Mouse (Mus musculus): Measurements from ENCODE around the gene Lmbr1l. TPM values are rescaled to one million over a fixed set of nuclear protein-coding genes. Genes with fewer than 3 reads are reported as not detected.
"Not testable (repeated sequence)": the region's sequence is repeated elsewhere in the genome, so short reads cannot be mapped to it uniquely, and the experiment has no call there.

Lmbr1l gene
- total and polyA plus RNA-seq, 3 experiments: 7.0 to 17.3 TPM; not detected in 1

DNA sequence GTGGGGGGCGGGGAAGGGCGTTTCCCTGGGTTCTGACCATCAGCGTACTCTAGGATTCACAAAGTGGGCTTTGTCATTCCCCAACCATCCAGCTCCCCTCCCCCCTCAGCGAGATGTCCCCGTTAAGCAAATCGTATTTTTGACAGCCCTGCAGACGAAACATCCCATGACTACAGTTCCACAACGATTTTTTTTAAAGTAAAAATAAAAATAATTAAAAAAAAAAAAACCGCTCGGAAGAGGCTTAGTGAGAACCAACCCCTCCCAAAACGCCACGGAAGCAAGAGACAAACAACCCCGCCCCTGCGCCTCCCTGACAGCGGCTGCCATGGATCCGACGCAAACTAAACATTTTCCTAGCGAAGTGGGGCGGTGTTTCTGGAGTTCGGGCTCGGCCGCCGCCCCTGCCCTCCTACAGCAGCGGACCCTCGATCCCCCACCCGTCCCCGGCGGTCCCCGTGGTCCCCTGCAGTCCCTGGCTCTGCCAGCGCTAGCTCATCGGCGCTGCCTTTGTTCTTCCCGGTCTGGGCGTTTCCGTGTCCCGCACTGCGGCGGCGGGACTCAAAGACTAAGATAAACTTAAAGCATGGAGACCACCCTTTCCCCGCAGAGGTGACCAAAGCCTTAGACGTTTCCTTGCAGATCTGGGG lies 34.8 kb upstream of the Lmbr1l start (continued):
- TF ChIP-seq EP300 (IDR thresholded peaks at IDR 0.05; ENCODE audit: low read depth in 1 of 2, low read length in 2 of 2) (no peak), CTCF (IDR thresholded peaks at IDR 0.05 in 2 of 3, conservative IDR thresholded peaks at IDR 0.05 in 1 of 3; ENCODE audit: control insufficient read depth in 1 of 3, insufficient read depth in 1 of 3, low read depth in 2 of 3, low read length in 3 of 3, poor library complexity in 1 of 3, severe bottlenecking in 1 of 3) (peak in 2 of 3 experiments; percentile 36 to 46; a peak in 5 of 6 replicates), USF1 (IDR thresholded peaks at IDR 0.05; ENCODE audit: low read depth, low read length) (no peak), MAX (IDR thresholded peaks at IDR 0.05; ENCODE audit: low read length) (0 out of 2 replicates have a peak, but pooled peaks have one; percentile 12), MAFK (IDR thresholded peaks at IDR 0.05; ENCODE audit: borderline replicate concordance, low read depth, low read length) (no peak), MYB (IDR thresholded peaks at IDR 0.05; ENCODE audit: low read depth, low read length) (no peak), ZMIZ1 (IDR thresholded peaks at IDR 0.05; ENCODE audit: low read depth, low read length) (peak; percentile 39; the same call in 1 of the 2 replicates), SIN3A (IDR thresholded peaks at IDR 0.05; ENCODE audit: low read length) (peak; percentile 78), TAL1 (IDR thresholded peaks at IDR 0.05; ENCODE audit: low read length) (no peak), USF2 (IDR thresholded peaks at IDR 0.05; ENCODE audit: borderline replicate concordance in 1 of 2, insufficient read depth in 1 of 2, low read depth in 1 of 2, low read length in 2 of 2) (no peak), GABPA (IDR thresholded peaks at IDR 0.05; ENCODE audit: low read depth, low read length) (no peak), ZC3H11A (IDR thresholded peaks at IDR 0.05; ENCODE audit: low read depth, low read length) (no peak), MYC (IDR thresholded peaks at IDR 0.05; ENCODE audit: low read depth, low read length) (no peak), UBTF (IDR thresholded peaks at IDR 0.05; ENCODE audit: borderline replicate concordance, insufficient read depth, low read depth, low read length) (0 out of 2 replicates have a peak, but pooled peaks have one; percentile 86), CHD2 (IDR thresholded peaks at IDR 0.05; ENCODE audit: low read length) (peak; percentile 54; the same call in 1 of the 2 replicates), ELF1 (IDR thresholded peaks at IDR 0.05; ENCODE audit: low read depth, low read length) (peak; percentile 34; the same call in 1 of the 2 replicates), ETS1 (IDR thresholded peaks at IDR 0.05; ENCODE audit: low read depth, low read length) (no peak), RAD21 (IDR thresholded peaks at IDR 0.05; ENCODE audit: low read depth, low read length) (no peak), SMC3 (IDR thresholded peaks at IDR 0.05; ENCODE audit: low read depth, low read length) (no peak), TBP (IDR thresholded peaks at IDR 0.05; ENCODE audit: low read depth, low read length) (no peak)

- no peak overlapping the region; a peak in 1 of 4 replicates for H3K4me3 ChIP-seq (ENCODE audit: control insufficient read depth in 1 of 2, insufficient read depth in 1 of 2, low read depth in 2 of 2, low read length in 2 of 2)
- no peak for TF ChIP-seq MAX (IDR thresholded peaks at IDR 0.05; ENCODE audit: low read length)
- no peak for TF ChIP-seq EP300 (IDR thresholded peaks at IDR 0.05; ENCODE audit: low read depth in 1 of 2, low read length in 2 of 2)
- no peak for TF ChIP-seq RAD21 (IDR thresholded peaks at IDR 0.05; ENCODE audit: low read depth, low read length)
- no peak for TF ChIP-seq CHD2 (IDR thresholded peaks at IDR 0.05; ENCODE audit: low read length)
- TF ChIP-seq TAL1 (IDR thresholded peaks at IDR 0.05; ENCODE audit: low read length): no peak
- TF ChIP-seq SIN3A (IDR thresholded peaks at IDR 0.05; ENCODE audit: low read length): no peak
- H3K9ac ChIP-seq (ENCODE audit: control insufficient read depth, low read depth, low read length, poor library complexity, severe bottlenecking): no peak overlapping the region
Observed at GRCm38 (mm10) chr15:98952063-98952455, 34.0 kb upstream of the Lmbr1l start.

DNA sequence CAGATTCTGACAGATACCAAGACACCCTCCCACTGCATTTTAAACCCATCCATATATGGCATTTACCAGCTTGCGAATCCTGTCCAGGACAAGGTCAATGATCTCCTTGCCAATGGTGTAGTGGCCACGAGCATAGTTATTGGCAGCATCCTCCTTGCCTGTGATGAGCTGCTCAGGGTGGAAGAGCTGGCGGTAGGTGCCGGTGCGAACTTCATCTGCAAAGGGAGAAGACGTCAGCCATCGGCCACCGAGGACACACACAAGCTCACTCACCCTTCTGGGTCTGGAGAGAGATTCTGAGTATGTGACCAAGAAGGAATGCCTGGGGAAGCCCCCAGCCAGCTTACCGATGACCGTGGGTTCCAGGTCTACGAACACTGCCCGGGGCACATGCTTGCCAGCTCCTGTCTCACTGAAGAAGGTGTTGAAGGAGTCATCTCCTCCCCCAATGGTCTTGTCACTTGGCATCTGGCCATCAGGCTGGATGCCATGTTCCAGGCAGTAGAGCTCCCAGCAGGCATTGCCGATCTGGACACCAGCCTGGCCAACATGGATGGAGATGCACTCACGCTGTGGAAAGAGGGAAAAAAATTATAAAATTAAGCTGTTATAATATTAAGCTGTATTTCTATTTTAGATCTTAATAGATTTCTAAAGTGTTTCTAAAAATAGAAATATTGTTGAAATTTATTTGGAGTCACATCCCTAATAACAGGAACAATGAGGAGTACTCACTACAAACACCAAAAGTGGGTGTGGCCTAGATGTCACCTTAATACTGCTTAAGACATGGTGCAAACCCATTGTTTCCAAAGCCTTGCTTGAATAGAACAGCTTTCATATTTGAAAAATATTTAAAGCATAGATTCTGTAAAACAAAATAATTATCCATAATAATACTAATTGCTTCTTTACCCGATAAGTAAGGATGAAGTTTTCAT lies 33.4 kb upstream of the Lmbr1l start:
- not testable (repeated sequence) for H3K4me1 ChIP-seq (ENCODE audit: control insufficient read depth in 1 of 2, insufficient read depth in 2 of 2, low read length in 2 of 2); DNase-seq (ENCODE audit: low read depth, low spot score); H3K79me2 ChIP-seq (ENCODE audit: control insufficient read depth, insufficient read depth, low read length, poor library complexity); H3K9ac ChIP-seq (ENCODE audit: control insufficient read depth, low read depth, low read length, poor library complexity, severe bottlenecking); H3K9me3 ChIP-seq (replicated peaks; ENCODE audit: insufficient read depth, low read length); H3K27me3 ChIP-seq (ENCODE audit: control insufficient read depth in 1 of 2, insufficient read depth in 2 of 2, low read length in 2 of 2); H3K4me3 ChIP-seq (ENCODE audit: control insufficient read depth in 1 of 2, insufficient read depth in 1 of 2, low read depth in 2 of 2, low read length in 2 of 2); H3K36me3 ChIP-seq (ENCODE audit: control insufficient read depth in 1 of 2, insufficient read depth in 2 of 2, low read length in 2 of 2)
- H3K27ac ChIP-seq (ENCODE audit: control insufficient read depth, low read depth, low read length): 0 out of 2 replicates have a peak overlapping the region, but pooled peaks have one; percentile 4

More at GRCm38 (mm10) chr15:98952063-98952455, 34.0 kb upstream of the Lmbr1l start:
- Histone ChIP-seq H3K36me3 (ENCODE audit: control insufficient read depth in 1 of 2, insufficient read depth in 2 of 2, low read length in 2 of 2) (peaks cover 0 to 9% of the 10 kb centered on the region in 2 experiments; a peak in 2 of 4 replicates), H3K79me2 (ENCODE audit: control insufficient read depth, insufficient read depth, low read length, poor library complexity) (no peaks in the 10 kb centered on the region; the same call in 1 of the 2 replicates), H3K27me3 (ENCODE audit: control insufficient read depth in 1 of 2, insufficient read depth in 2 of 2, low read length in 2 of 2) (peaks cover 2 to 3% of the 10 kb centered on the region in 2 experiments; a peak in 3 of 4 replicates), H3K9me3 (replicated peaks; ENCODE audit: insufficient read depth, low read length) (no peaks in the 10 kb centered on the region), H3K4me1 (ENCODE audit: control insufficient read depth in 1 of 2, insufficient read depth in 2 of 2, low read length in 2 of 2) (peaks cover 4 to 10% of the 10 kb centered on the region in 2 experiments), H3K27ac (ENCODE audit: control insufficient read depth, low read depth, low read length) (no peak overlapping the region)
- no peak for DNase-seq (ENCODE audit: low read depth, low spot score)

Measured in MEL (cell line).